Mouse (Mus musculus): ENCODE results near the gene 1700067K01Rik. TPM values are rescaled to one million over a fixed set of nuclear protein-coding genes. Genes with fewer than 3 reads are reported as not detected.
A peak's percentile ranks its signal among the peaks of the same experiment; 100 is the strongest.

Gene 1700067K01Rik
- 1.00 and 1.2 TPM in 2 replicates for polyA plus RNA-seq (2015; fragmentation: Nextera tagmentation; extraction: Ambion mirVana)

DNA sequence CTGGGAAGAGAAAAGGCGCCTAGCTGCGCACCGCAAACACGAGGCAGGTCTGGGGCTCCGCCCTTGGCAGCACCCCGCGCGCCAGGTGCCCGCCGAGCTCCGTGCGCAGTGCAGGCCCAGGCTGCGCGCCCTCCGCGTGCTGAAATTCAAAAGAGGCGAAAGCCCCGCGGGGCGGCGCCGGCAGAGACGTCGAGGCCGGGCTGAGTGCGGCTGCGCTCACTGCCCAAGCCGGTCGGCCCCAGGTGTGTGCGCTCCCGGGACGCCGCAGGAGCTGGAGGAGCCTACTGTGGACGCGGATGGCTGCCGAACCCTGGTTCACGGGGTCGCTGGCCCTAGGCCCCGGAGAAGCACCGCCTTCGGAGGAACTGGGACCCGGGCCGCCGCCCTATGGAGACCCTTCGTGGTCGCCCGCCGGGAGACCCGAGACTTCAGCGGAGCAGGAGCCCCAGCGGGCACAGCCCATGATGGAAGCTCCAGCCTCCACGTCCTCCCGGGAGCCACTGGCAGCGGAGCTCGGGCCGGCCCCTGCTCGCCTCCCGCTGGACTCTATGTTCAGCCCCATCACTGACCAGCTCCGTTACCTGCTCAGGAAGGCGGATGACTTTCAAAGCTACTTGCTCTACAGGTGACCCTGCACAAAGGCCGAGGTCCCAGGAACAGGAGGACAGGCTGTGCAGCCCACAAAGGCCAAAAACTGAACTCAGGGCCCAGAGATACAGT is at the start of gene 1700067K01Rik:
TSS of gene 1700067K01Rik (plus strand) at position 222 of the 720 bp plus-strand sequence.
- H3K9me3 ChIP-seq (replicated peaks): no peaks in the 10 kb centered on the region

DNA sequence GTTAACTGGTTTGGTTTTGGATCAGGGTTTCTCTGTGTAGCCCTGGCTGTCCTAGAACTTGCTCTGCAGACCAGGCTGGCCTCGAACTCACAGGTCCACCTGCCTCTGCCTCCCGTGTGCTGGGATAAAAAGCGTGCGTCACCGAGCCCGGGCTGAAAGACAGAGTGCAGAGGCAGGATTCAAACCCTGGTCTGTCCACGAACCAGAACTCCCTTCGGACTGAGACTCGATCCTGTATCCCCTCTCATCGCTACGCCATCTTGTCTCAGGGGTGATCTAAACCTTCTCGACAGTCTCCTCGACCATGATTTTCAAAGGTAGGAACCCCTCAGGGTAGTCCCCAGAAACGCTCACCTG is 46.6 kb upstream of the 1700067K01Rik start:
- ATAC-seq: no peak
- H3K9ac ChIP-seq: peak overlapping the region; percentile 61

More for the DNA sequence above, at the start of gene 1700067K01Rik:
- Histone ChIP-seq H3K27ac (no peak within 1 kb of the TSS), H3K9ac (peak within 1 kb of the TSS; percentile 43; the same call in 1 of the 2 replicates), H3K4me1 (peaks cover 42% of the 10 kb centered on the region), H3K36me3 (ENCODE audit: poor library complexity, severe bottlenecking) (peaks cover 33% of the 10 kb centered on the region), H3K27me3 (peaks cover 32% of the 10 kb centered on the region), H3K4me2 (peak within 1 kb of the TSS; percentile 43), H3K4me3 (peak within 1 kb of the TSS; percentile 10; the same call in 1 of the 2 replicates)
- WGBS: 15% methylated on average over 61 of the region's 61 CpGs
- no peak for ATAC-seq

DNA sequence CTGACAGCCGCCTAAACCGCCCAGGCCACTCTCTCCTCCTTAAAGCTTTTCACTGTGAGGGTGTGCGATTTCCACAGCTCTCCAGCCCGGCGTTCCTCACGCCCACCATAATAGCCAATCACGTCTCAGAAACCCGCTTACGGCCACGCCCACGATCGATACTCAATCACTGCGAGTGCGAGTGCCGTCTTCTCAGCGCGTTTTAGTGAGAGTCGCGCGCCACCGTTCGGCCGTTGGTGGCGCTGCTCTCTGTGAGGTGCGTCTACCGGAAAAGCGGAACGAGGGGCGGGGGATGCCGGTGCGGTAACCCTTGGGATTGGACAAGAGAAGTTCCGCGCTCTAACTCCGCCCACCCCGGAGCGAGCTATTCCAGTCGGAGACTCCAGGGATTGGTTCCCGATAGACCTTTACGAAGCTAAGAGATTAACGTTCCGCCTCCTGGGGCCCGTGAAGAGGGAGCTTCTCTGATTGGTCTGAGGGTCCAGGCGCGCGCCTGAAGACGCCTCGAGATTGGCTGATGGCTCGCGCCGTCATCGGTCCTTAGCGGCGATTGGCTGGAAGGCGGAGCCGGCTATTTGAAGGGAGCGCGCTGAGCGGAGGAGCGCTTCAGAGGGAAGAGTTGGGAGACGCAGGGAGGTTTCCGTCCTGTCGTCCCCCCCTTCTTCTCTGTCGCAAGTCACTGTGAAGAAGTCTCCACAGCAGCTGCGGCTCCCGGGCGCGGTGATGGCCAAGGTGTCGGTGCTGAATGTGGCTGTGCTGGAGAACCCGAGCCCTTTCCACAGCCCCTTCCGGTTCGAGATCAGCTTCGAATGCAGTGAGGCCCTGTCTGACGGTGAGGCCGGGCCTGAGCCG is 46.0 kb upstream of the 1700067K01Rik start, which contains the start of the genes Gm10644 and Asf1b:
TSS of gene Gm10644 (minus strand) at position 100 of the 852 bp plus-strand sequence.
TSS of gene Asf1b (plus strand) at position 402 of the 852 bp plus-strand sequence.
- peak; percentile 100 for ATAC-seq
- H3K4me1 ChIP-seq: peaks cover 17% of the 10 kb centered on the region
- H3K9ac ChIP-seq: peak within 1 kb of the TSS; percentile 73
- WGBS: under 1% methylated on average over 75 of the region's 75 CpGs
- no peaks in the 10 kb centered on the region for H3K36me3 ChIP-seq (ENCODE audit: poor library complexity, severe bottlenecking)
- H3K27me3 ChIP-seq: no peaks in the 10 kb centered on the region
- H3K27ac ChIP-seq: peak within 1 kb of the TSS; percentile 62
- H3K4me3 ChIP-seq: peak within 1 kb of the TSS; percentile 71
- peak within 1 kb of the TSS; percentile 89 for H3K4me2 ChIP-seq
- H3K9me3 ChIP-seq (replicated peaks): no peaks in the 10 kb centered on the region

More for the DNA sequence above, 46.6 kb upstream of the 1700067K01Rik start:
- Histone ChIP-seq H3K36me3 (ENCODE audit: poor library complexity, severe bottlenecking) (no peaks in the 10 kb centered on the region), H3K4me2 (peak overlapping the region; percentile 89), H3K4me3 (peak overlapping the region; percentile 71), H3K27me3 (no peaks in the 10 kb centered on the region), H3K27ac (peak overlapping the region; percentile 62), H3K9me3 (replicated peaks) (no peaks in the 10 kb centered on the region), H3K4me1 (peaks cover 17% of the 10 kb centered on the region)
- 1% methylated on average over 14 of the region's 14 CpGs for WGBS

DNA sequence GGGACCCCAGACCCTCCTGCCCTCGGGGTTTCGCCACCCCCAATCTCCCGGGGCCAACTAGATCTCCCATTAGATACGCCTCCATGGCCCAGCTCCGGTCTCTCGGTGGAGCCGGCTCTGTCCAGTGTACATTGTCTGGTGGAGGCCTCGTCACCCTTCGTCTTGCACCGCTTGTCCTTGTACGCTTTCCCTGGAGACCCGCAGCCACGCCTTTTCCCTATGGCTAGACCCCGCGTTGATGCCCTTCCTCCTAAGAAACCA is 45.4 kb upstream of the 1700067K01Rik start:
- no peak for ATAC-seq
- Histone ChIP-seq H3K4me2 (peak overlapping the region; percentile 89), H3K27me3 (no peaks in the 10 kb centered on the region), H3K9ac (peak overlapping the region; percentile 73), H3K27ac (no peak overlapping the region), H3K36me3 (ENCODE audit: poor library complexity, severe bottlenecking) (no peaks in the 10 kb centered on the region), H3K4me3 (peak overlapping the region; percentile 71), H3K9me3 (replicated peaks) (no peaks in the 10 kb centered on the region), H3K4me1 (peaks cover 17% of the 10 kb centered on the region)
- 1% methylated on average over 15 of the region's 15 CpGs for whole genome bisulfite sequencing

DNA sequence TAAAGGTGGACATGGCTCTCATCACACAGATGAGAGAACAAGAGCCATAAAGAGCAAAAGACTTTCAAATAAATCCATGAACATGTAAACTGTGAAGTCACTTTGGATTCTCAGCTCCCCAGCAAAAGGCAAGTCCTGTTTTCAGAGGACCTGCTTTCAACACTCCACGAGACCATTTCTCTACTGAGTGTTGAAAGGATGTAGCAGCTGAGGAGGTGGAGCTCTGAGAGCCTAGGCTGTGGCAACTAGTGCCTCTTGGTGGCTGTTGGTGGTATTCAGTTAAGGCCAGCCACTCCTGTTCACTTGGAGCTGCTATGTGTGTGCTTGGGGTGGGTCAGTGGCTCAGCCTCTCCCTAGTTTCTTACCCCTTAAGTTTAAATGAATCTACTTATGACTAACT is 44.5 kb upstream of the 1700067K01Rik start:
- no peak for ATAC-seq
- H3K27me3 ChIP-seq: no peaks in the 10 kb centered on the region
- no peak overlapping the region for H3K27ac ChIP-seq
- H3K9ac ChIP-seq: peak overlapping the region; percentile 73
- H3K9me3 ChIP-seq (replicated peaks): no peaks in the 10 kb centered on the region
- peaks cover 17% of the 10 kb centered on the region for H3K4me1 ChIP-seq
- H3K4me2 ChIP-seq: peak overlapping the region; percentile 89
- no peaks in the 10 kb centered on the region for H3K36me3 ChIP-seq (ENCODE audit: poor library complexity, severe bottlenecking)
- peak overlapping the region; percentile 71 for H3K4me3 ChIP-seq
- WGBS: 14% methylated on average over 1 of the region's 1 CpGs

DNA sequence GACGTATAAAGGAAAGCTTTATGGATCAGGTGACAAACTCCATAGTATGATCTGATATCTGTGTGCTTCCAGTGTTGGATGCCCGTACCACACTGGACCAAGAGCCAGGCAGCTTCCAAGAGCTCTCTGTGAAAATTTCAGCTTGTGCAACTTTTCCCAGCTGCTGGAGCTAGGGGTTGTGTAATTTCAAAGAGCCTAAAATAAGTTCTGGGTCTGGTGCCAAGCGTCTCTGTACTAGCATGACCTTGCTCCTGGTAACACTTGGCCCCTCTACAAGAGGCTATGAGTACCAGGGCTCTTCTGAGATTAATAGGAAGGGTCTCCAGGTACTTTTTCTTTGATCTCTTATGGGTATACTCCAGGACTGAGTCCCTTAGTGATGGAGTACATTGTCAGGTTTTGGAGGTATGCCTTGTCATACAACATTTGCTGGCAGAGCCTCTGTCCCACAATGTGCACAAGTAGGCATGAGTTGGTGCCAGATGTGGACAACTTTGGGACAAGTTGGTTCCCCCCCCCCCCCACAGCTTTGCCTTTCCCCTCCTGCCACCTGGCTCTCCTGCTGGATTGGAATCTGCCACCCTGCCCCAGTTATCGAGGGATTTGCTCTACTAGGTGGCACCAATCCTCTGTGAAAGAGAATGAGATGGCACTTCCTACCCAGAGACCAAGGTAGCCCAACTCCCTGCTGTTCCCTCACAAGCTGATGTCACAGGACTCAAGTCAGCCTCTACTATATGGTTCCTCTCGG is 37.1 kb upstream of the 1700067K01Rik start:
- Histone ChIP-seq H3K36me3 (ENCODE audit: poor library complexity, severe bottlenecking) (peaks cover 31% of the 10 kb centered on the region), H3K27me3 (no peaks in the 10 kb centered on the region), H3K4me1 (no peaks in the 10 kb centered on the region), H3K27ac (no peak overlapping the region), H3K4me2 (no peak overlapping the region), H3K9ac (no peak overlapping the region), H3K9me3 (replicated peaks) (no peaks in the 10 kb centered on the region), H3K4me3 (no peak overlapping the region)
- 88% methylated on average over 5 of the region's 5 CpGs for WGBS
- no peak for ATAC-seq

DNA sequence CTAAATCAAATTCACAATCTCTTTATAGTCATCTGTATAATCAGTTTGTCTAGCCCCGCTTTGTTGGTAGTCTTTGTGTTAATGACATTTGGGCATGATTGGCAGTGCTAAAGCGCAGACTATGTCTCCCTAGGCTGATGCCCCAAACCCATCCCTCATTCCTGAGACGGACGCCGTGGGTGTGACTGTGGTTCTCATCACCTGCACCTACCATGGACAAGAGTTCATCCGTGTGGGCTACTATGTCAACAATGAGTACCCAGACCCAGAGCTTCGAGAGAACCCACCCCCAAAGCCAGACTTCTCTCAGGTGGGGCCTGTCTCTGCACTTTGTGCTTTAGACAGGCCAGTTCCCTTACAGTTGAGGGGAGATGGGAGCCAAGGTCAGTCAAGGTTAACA is 33.6 kb upstream of the 1700067K01Rik start:
- no peak overlapping the region for H3K27ac ChIP-seq
- no peak overlapping the region for H3K9ac ChIP-seq
- ATAC-seq: no peak
- WGBS: 91% methylated on average over 7 of the region's 7 CpGs
- H3K36me3 ChIP-seq (ENCODE audit: poor library complexity, severe bottlenecking): peaks cover 41% of the 10 kb centered on the region
- H3K4me1 ChIP-seq: peaks cover 6% of the 10 kb centered on the region
- H3K4me2 ChIP-seq: no peak overlapping the region
- H3K4me3 ChIP-seq: no peak overlapping the region
- H3K9me3 ChIP-seq (replicated peaks): no peaks in the 10 kb centered on the region
- H3K27me3 ChIP-seq: no peaks in the 10 kb centered on the region

DNA sequence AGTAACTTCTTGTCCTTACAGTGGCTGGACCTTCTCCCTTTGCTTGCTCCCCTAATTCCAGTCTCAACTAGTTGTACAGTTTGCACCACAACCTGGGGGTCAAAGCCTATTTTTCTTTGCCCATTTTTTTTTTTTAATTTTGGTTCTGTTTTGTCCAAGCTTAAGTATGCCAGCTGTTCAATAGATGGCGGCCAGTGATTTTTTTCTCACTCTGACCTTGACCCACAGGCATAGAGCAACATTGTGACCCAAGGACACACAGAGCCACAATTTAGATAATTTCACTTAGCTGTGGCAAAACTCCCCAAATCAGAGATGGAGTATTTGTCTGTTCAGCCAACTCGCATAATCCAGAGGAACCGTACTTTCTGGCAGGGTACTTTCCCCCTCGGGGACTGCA is 30.2 kb upstream of the 1700067K01Rik start:
- Histone ChIP-seq H3K27ac (no peak overlapping the region), H3K4me1 (peaks cover 28% of the 10 kb centered on the region), H3K4me2 (no peak overlapping the region), H3K9me3 (replicated peaks) (no peaks in the 10 kb centered on the region), H3K27me3 (no peaks in the 10 kb centered on the region), H3K4me3 (no peak overlapping the region), H3K36me3 (ENCODE audit: poor library complexity, severe bottlenecking) (peaks cover 31% of the 10 kb centered on the region), H3K9ac (no peak overlapping the region)
- no peak for ATAC-seq
- 91% methylated on average over 4 of the region's 4 CpGs for WGBS

DNA sequence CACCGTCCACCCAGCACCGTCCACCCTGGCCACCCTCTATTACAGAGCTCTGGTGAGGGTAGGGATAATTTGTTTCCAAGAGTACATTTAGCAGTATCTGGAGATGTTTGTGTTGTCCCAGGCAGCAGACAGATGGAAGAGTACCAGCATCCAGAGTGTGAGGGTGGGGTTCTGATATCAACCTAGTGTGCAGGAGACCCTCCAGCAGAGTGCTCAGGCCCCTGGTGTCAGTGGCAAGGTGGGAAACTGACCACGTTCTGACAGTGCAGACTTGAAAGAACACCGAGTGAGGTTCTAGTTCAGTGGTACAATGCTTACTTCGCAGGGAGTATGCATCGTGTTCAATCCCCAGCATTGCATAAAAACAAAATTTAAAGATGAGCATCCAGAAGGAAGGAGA is 29.6 kb upstream of the 1700067K01Rik start:
- Histone ChIP-seq H3K27ac (no peak overlapping the region), H3K27me3 (no peaks in the 10 kb centered on the region), H3K36me3 (ENCODE audit: poor library complexity, severe bottlenecking) (peaks cover 31% of the 10 kb centered on the region), H3K4me1 (peaks cover 29% of the 10 kb centered on the region), H3K9ac (peak overlapping the region; percentile 91; the same call in 1 of the 2 replicates), H3K4me3 (peak overlapping the region; percentile 90), H3K4me2 (peak overlapping the region; percentile 86), H3K9me3 (replicated peaks) (no peaks in the 10 kb centered on the region)
- WGBS: 73% methylated on average over 6 of the region's 6 CpGs
- ATAC-seq: no peak

DNA sequence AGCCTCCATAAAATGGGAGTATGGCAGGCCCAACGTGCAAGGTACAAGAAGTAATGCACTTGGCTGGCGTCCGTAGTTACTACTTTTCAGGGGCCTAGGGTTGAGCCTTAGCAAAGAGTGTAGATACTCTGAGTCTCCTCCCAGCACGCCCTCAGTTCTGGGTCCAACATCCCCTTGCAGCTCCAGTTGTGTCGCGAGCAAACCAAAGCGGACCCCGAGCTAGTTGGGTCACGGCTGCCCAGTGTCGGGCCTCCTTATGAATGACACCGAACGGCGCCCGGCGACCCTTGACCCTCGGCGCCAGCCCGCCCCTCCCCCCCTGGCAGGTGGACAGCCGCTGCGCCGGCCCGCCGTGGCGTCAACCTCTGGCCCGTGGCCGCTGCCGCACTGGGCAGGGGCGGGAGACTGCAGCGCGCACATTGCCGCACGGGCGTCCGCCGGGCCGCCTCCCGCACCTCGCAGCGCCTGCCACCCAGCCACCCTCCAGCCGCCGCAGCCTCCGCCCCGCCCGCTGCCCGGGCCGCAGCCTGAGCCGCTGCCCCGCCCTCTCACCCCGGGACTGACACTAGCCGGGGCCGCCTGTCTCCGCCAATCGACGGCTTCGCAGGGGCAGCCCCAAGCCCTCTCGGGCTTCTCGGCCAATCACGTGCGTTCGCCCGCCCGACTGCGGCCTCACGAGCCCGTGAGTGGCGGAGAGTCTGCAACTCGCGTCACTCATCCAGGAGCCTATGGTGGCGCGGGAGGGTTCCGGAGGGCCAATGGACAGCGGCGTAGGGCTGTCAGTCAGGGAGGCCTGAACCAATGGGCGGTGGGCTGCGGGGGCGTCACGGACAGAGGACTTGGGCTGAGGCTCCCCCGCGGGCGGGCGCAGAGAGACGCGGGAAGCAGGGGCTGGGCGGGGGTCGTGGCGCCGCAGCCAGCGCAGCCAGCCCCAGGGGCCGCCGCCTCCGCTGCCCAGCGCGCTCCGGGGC is 28.9 kb upstream of the 1700067K01Rik start, which contains the start of gene Prkaca:
TSS of gene Prkaca (plus strand) at position 844 of the 971 bp plus-strand sequence.
- H3K4me2 ChIP-seq: peak within 1 kb of the TSS; percentile 98
- no peaks in the 10 kb centered on the region for H3K9me3 ChIP-seq (replicated peaks)
- no peaks in the 10 kb centered on the region for H3K27me3 ChIP-seq
- H3K4me1 ChIP-seq: peaks cover 37% of the 10 kb centered on the region
- ATAC-seq: peak; percentile 100
- H3K36me3 ChIP-seq (ENCODE audit: poor library complexity, severe bottlenecking): peaks cover 28% of the 10 kb centered on the region
- under 1% methylated on average over 65 of the region's 94 CpGs for WGBS
- peak within 1 kb of the TSS; percentile 90 for H3K4me3 ChIP-seq
- peak within 1 kb of the TSS; percentile 75 for H3K27ac ChIP-seq
- peak within 1 kb of the TSS; percentile 91 for H3K9ac ChIP-seq
